Comparison of ENCODE assay signal across 15 mouse cellular contexts in genomic region chr3:42342806-42343205, GRCm38 (mm10).
DNase-seq lines count a peak whose midpoint lies in the region; ATAC-seq lines count a peak whose summit lies in the region.
"Had no signal": no experiment of that assay in that cellular context is flagged by ENCODE, and none has a peak within 500 bp of the region (broad histone marks: within the 10 kb centered on the region; RNA-seq: fewer than 3 reads in every experiment).

No protein-coding gene starts in this region.

- no peak for ATAC-seq in CD4-positive, CD25-positive, alpha-beta regulatory T cell, adult 4 months
- ATAC-seq: forebrain, embryonic 14.5 days; intestine, embryonic 15.5 days; lung, postnatal 0 days had no signal

- peak; percentile 13 for DNase-seq in layer of hippocampus, adult 11-12 months (ENCODE audit: low spot score)
- DNase-seq in layer of hippocampus, postnatal 25 days (ENCODE audit: extremely low spot score in 1 of 2, low spot score in 1 of 2) = no peak
- DNase-seq in A20 (ENCODE audit: low read depth, low spot score) (peak; percentile 17), R1 (ENCODE audit: low read depth, low spot score) (peak; percentile 1)
- peak; percentile 6 to 7 for DNase-seq in layer of hippocampus, postnatal 14 days (ENCODE audit: low spot score in 2 of 2)
- DNase-seq in urinary bladder, adult 2 months (ENCODE audit: low spot score) = no peak
- DNase-seq: cerebellum, adult 9-11 months; gastrocnemius, postnatal 25 days; heart, postnatal 4 days; kidney, postnatal 14 days; liver, embryonic 13.5 days had no signal

Comparison
In these comparisons a context has a peak if more than half of its experiments do, and no peak if none do; other contexts are left out.
1. DNase-seq: peak in layer of hippocampus, adult 11-12 months (single experiment), A20 (single experiment), R1 (single experiment) and layer of hippocampus, postnatal 14 days (2 of 2); none in layer of hippocampus, postnatal 25 days (0 of 2) and urinary bladder, adult 2 months (single experiment).